Mouse (Mus musculus) forelimb bud, embryonic 11.5 days (tissue): Measurements from ENCODE around the gene Anxa6.

Experiments
- DNase-seq: peaks from one replicate; pipeline ENCODE4 v3.0.0-alpha.2; 2012; ENCODE audit warnings: low read depth, low spot score

Anxa6 gene

DNA sequence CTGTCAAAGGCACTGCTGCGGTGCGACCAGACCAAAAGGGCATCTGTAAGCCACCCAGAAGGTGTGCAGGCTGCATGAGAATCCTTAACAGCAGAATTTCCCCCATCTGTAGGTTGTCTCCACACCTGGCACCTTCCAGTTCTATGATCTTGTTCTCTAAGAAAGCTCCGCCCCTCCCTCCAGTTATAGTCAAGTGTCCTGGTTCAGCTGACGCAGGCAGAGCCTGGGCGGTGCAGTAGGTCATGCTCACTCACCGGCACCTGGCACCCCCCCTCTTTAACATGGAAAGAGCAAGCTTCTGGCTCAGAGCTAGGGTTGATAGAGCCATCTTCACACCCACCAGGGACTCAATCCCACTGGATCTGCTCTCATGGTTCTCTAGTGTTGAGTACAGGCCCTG, 104.0 kb downstream of the Anxa6 start:
- no peak for DNase-seq
